Mouse (Mus musculus): Measurements from ENCODE around the gene Lama4.

- TF ChIP-seq POLR2A (IDR thresholded peaks at IDR 0.05; ENCODE audit: control insufficient read depth, low read depth, low read length): no peak
- TF ChIP-seq CTCF (IDR thresholded peaks at IDR 0.05; ENCODE audit: control insufficient read depth, insufficient read depth, insufficient replicate concordance, low read depth, low read length): no peak
These were observed 79.2 kb downstream of the Lama4 start for GRCm38 (mm10) chr10:39044476-39044995.

Data from testis, adult 2 months (tissue).